Comparison of ENCODE assay signal across 18 mouse cellular contexts in the genomic region with DNA sequence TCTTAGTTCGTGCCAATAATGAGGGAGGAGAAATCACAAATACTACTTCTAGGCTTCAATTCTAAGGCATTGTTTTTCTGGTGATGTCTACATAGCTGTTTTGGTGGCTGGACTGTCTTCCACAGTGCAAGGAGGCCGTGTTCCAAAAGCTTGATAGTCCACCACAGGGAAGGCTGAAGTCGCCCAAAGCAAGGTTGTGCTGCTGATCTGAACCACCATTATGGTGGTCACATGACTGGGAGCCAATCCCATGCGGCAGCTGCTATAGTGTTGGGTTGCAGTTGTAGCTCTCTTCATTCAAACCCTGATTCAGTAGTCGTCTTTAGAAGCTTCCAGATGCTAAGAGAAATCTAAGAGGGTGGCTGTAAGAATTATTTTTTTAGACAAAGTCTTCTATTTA. TPM values are rescaled to one million over a fixed set of nuclear protein-coding genes. Genes with fewer than 3 reads are reported as not detected.
DNase-seq lines count a peak whose midpoint lies in the region; ATAC-seq and TF ChIP-seq lines count a peak whose summit lies in the region.
"Had no signal": no experiment of that assay in that cellular context is flagged by ENCODE, and none has a peak within 500 bp of the region (broad histone marks: within the 10 kb centered on the region; RNA-seq: fewer than 3 reads in every experiment).

No protein-coding gene starts in this region.

- in situ Hi-C loops in CH12.LX (cut with MboI; ENCODE audit: low pct_ligation_motif_present, low pct_unique_long_range_greater_than_20kb, low sequenced_read_pairs) (no loop called here), ES-E14 (cut with MboI; ENCODE audit: low sequenced_read_pairs in 2 of 2, unreplicated experiment in 2 of 2) (no loop called here)

- peak overlapping the region; percentile 1; the same call in 1 of the 2 replicates for H3K4me2 ChIP-seq in CH12.LX (ENCODE audit: insufficient read depth, low read depth, poor library complexity, severe bottlenecking)
- no peak overlapping the region for H3K4me2 ChIP-seq in liver, postnatal 0 days (ENCODE audit: low read depth, low read length)
- H3K4me2 ChIP-seq: embryonic facial prominence, embryonic 12.5 days; heart, embryonic 12.5 days; hindbrain, embryonic 15.5 days had no signal

- H3K9me3 ChIP-seq in CH12.LX (replicated peaks; ENCODE audit: low read length), result no peaks in the 10 kb centered on the region
- no peaks in the 10 kb centered on the region for H3K9me3 ChIP-seq in ES-E14 (ENCODE audit: control insufficient read depth, insufficient read depth, low read depth, low read length)
- H3K9me3 ChIP-seq in liver, postnatal 0 days (ENCODE audit: low read length), result no peaks in the 10 kb centered on the region
- H3K9me3 ChIP-seq: embryonic facial prominence, embryonic 12.5 days; heart, embryonic 12.5 days; hindbrain, embryonic 15.5 days had no signal

- TF ChIP-seq RAD21 in CH12.LX (IDR thresholded peaks at IDR 0.05; ENCODE audit: low read depth, low read length), result no peak

- TF ChIP-seq CTCF in CH12.LX (conservative IDR thresholded peaks at IDR 0.05 in 1 of 2, IDR thresholded peaks at IDR 0.05 in 1 of 2; ENCODE audit: low read depth in 2 of 2, low read length in 2 of 2), result no peak
- TF ChIP-seq CTCF in liver, postnatal 0 days (IDR thresholded peaks at IDR 0.05; ENCODE audit: low read depth), result no peak

- ATAC-seq in frontal cortex, adult (ENCODE audit: low TSS enrichment), result 0 out of 2 replicates have a peak, but pooled peaks have one; percentile 2
- ATAC-seq in erythroid progenitor cell, adult 5-6 weeks (replicated peaks; ENCODE audit: low FRiP score, poor library complexity, severe bottlenecking), result no peak
- ATAC-seq in liver, postnatal 0 days, result no peak
- ATAC-seq in monocyte, adult 5-6 weeks (replicated peaks; ENCODE audit: insufficient number of reproducible peaks, low FRiP score, low TSS enrichment, poor library complexity, severe bottlenecking), result no peak
- ATAC-seq: forebrain, embryonic 14.5 days; intestine, embryonic 16.5 days had no signal

- no peak for DNase-seq in frontal cortex, postnatal 10 days (ENCODE audit: low spot score in 2 of 2)
- DNase-seq in CH12.LX (ENCODE audit: extremely low read depth), result no peak
- DNase-seq in ES-E14 (ENCODE audit: low read depth, low spot score), result no peak
- DNase-seq in liver, postnatal 0 days, result no peak
- DNase-seq: adrenal gland, postnatal 10 days; cerebellum, adult 11-12 months; cerebellum, adult 9-10 months; cerebellum, postnatal 25 days; gastrocnemius, postnatal 10 days; heart, postnatal 36 days had no signal

- H3K27me3 ChIP-seq in CH12.LX (replicated peaks), result no peaks in the 10 kb centered on the region
- no peaks in the 10 kb centered on the region for H3K27me3 ChIP-seq in liver, postnatal 0 days (ENCODE audit: insufficient read depth, low read length)
- H3K27me3 ChIP-seq: embryonic facial prominence, embryonic 12.5 days; heart, embryonic 12.5 days; hindbrain, embryonic 15.5 days had no signal

- no peak for TF ChIP-seq POLR2A in CH12.LX (IDR thresholded peaks at IDR 0.05; ENCODE audit: low read depth, low read length)

- 85% methylated on average over 5 of the region's 5 CpGs for WGBS in liver, postnatal 0 days (ENCODE audit: insufficient replicate concordance)

- H3K79me2 ChIP-seq in CH12.LX (replicated peaks; ENCODE audit: control insufficient read depth, extremely low read depth, insufficient read depth, poor library complexity, severe bottlenecking), result peaks cover 98% of the 10 kb centered on the region

- TF ChIP-seq EP300 in CH12.LX (IDR thresholded peaks at IDR 0.05; ENCODE audit: low read length), result no peak
- TF ChIP-seq EP300 in liver, postnatal 0 days (IDR thresholded peaks at IDR 0.05; ENCODE audit: low read depth), result no peak

- H3K9ac ChIP-seq in CH12.LX (ENCODE audit: insufficient read depth, low read depth) (no peak overlapping the region), ES-E14 (ENCODE audit: insufficient read depth, low read depth, low read length, poor library complexity, severe bottlenecking) (peak overlapping the region; percentile 23; the same call in 1 of the 2 replicates)
- no peak overlapping the region for H3K9ac ChIP-seq in liver, postnatal 0 days (replicated peaks)
- H3K9ac ChIP-seq: embryonic facial prominence, embryonic 12.5 days; heart, embryonic 12.5 days; hindbrain, embryonic 15.5 days had no signal

- H3K4me1 ChIP-seq in CH12.LX (ENCODE audit: control insufficient read depth in 1 of 2, insufficient read depth in 2 of 2) (peaks cover 9 to 88% of the 10 kb centered on the region in 2 experiments), ES-E14 (ENCODE audit: control insufficient read depth in 2 of 2, insufficient read depth in 2 of 2, low read length in 2 of 2, poor library complexity in 1 of 2) (peaks cover 6 to 12% of the 10 kb centered on the region in 2 experiments; a peak in 3 of 4 replicates)
- peaks cover 23% of the 10 kb centered on the region for H3K4me1 ChIP-seq in liver, postnatal 0 days (ENCODE audit: insufficient read depth)

- dilution Hi-C loops in CH12.LX (cut with MboI; ENCODE audit: extremely low pct_ligation_motif_present, extremely low pct_unique_long_range_greater_than_20kb, low sequenced_read_pairs), result no loop called here

- H3K4me3 ChIP-seq in CH12.LX (replicated peaks in 1 of 3; ENCODE audit: low read depth in 2 of 3, low read length in 2 of 3, poor library complexity in 1 of 3) (no peak overlapping the region), ES-E14 (ENCODE audit: insufficient read depth in 1 of 2, low read depth in 1 of 2, low read length in 2 of 2, poor library complexity in 1 of 2, severe bottlenecking in 1 of 2) (peak overlapping the region in 1 of 2 experiments; percentile 32; a peak in 1 of 4 replicates)
- H3K4me3 ChIP-seq in liver, postnatal 0 days (ENCODE audit: low read depth, low read length), result no peak overlapping the region
- H3K4me3 ChIP-seq: embryonic facial prominence, embryonic 12.5 days; heart, embryonic 12.5 days; hindbrain, embryonic 15.5 days had no signal

- H3K36me3 ChIP-seq in CH12.LX (replicated peaks in 1 of 2; ENCODE audit: control insufficient read depth in 1 of 2, insufficient read depth in 1 of 2, low read length in 1 of 2) (peaks cover 28 to 67% of the 10 kb centered on the region in 2 experiments), ES-E14 (ENCODE audit: control insufficient read depth, insufficient read depth, low read length, poor library complexity, severe bottlenecking) (peaks cover 36% of the 10 kb centered on the region)
- H3K36me3 ChIP-seq in liver, postnatal 0 days (replicated peaks; ENCODE audit: insufficient read depth, low read length), result peaks cover 12% of the 10 kb centered on the region

- H3K27ac ChIP-seq in CH12.LX (ENCODE audit: insufficient read depth, low read depth), result no peak overlapping the region
- H3K27ac ChIP-seq in ES-E14 (ENCODE audit: insufficient read depth, low read depth, low read length, poor library complexity, severe bottlenecking), result no peak overlapping the region
- H3K27ac ChIP-seq in liver, postnatal 0 days (ENCODE audit: low read depth), result no peak overlapping the region
- H3K27ac ChIP-seq: embryonic facial prominence, embryonic 12.5 days; hindbrain, embryonic 15.5 days had no signal

TF ChIP-seq in CH12.LX, 34 proteins besides CTCF, POLR2A, EP300 and RAD21:
- TF ChIP-seq RCOR1 (conservative IDR thresholded peaks at IDR 0.05; ENCODE audit: low read depth, low read length) (no peak), ELF1 (IDR thresholded peaks at IDR 0.05; ENCODE audit: low read depth, low read length) (no peak), JUND (conservative IDR thresholded peaks at IDR 0.05; ENCODE audit: low read depth, low read length) (no peak), USF1 (IDR thresholded peaks at IDR 0.05; ENCODE audit: low read depth, low read length) (peak; percentile 47)
TF ChIP-seq in CH12.LX: peak in this region for 1.

TF ChIP-seq in ES-E14, 5 proteins besides CTCF, POLR2A, EP300 and RAD21:
- TF ChIP-seq ZNF384 (IDR thresholded peaks at IDR 0.05; ENCODE audit: low read depth, low read length) (no peak), MAFK (IDR thresholded peaks at IDR 0.05; ENCODE audit: insufficient read depth, low read depth, low read length) (no peak), ZC3H11A (IDR thresholded peaks at IDR 0.05; ENCODE audit: borderline replicate concordance, low read depth, low read length) (no peak), HCFC1 (IDR thresholded peaks at IDR 0.05; ENCODE audit: borderline replicate concordance, insufficient read depth, low read length) (no peak), CHD2 (IDR thresholded peaks at IDR 0.05; ENCODE audit: low read depth, low read length) (no peak)

RNA-seq across cellular contexts. Expression of a gene that starts 6.6 kb away (rescaled TPM):
- total RNA-seq in CH12.LX (2012; rRNA removed), result 196 and 231 TPM in 2 replicates
- 360 and 392 TPM in 2 replicates for total RNA-seq in CH12.LX (2014; rRNA removed)
- 1,279 and 1,342 TPM in 2 replicates for polyA plus RNA-seq in CH12.LX (2012; ENCODE audit: insufficient read length, low read depth)
- total RNA-seq in ES-E14 (2012; rRNA removed), result 187 and 258 TPM in 2 replicates
- total RNA-seq in erythroid progenitor cell, adult 5-6 weeks (2015; ENCODE audit: low replicate concordance), result 170 and 182 TPM in 2 replicates
- total RNA-seq in erythroid progenitor cell, adult 5-6 weeks (2017; ENCODE audit: low replicate concordance), result 199 and 208 TPM in 2 replicates
- polyA plus RNA-seq in liver, postnatal 0 days (2015; fragmentation: Nextera tagmentation; extraction: Ambion mirVana), result 69.9 and 73.7 TPM in 2 replicates
- 260 to 307 TPM (median 290 TPM) in 3 replicates for total RNA-seq in monocyte, adult 5-6 weeks (2017)

RNA-seq across cellular contexts. Expression of a gene that starts 26.5 kb away (rescaled TPM):
- 1.9 and 2.5 TPM in 2 replicates for total RNA-seq in CH12.LX (2012; rRNA removed)
- total RNA-seq in CH12.LX (2014; rRNA removed), result 0.99 and 2.1 TPM in 2 replicates
- polyA plus RNA-seq in CH12.LX (2012; ENCODE audit: insufficient read length, low read depth), result 7.0 and 11.6 TPM in 2 replicates
- 3.9 and 9.8 TPM in 2 replicates for total RNA-seq in ES-E14 (2012; rRNA removed)
- total RNA-seq in erythroid progenitor cell, adult 5-6 weeks (2015; ENCODE audit: low replicate concordance), result 0.84 TPM in 1 of 2 replicates, not detected in the other
- total RNA-seq in erythroid progenitor cell, adult 5-6 weeks (2017; ENCODE audit: low replicate concordance), result 0.38 TPM in 1 of 2 replicates, not detected in the other
- 29.6 and 32.1 TPM in 2 replicates for polyA plus RNA-seq in liver, postnatal 0 days (2015; fragmentation: Nextera tagmentation; extraction: Ambion mirVana)
- 0.19 to 4.2 TPM (median 1.3 TPM) in 3 replicates for total RNA-seq in monocyte, adult 5-6 weeks (2017)
